Mouse (Mus musculus): Measurements from ENCODE around the gene Vmn2r23. TPM values are rescaled to one million over a fixed set of nuclear protein-coding genes. Genes with fewer than 3 reads are reported as not detected.

The Vmn2r23 gene
- polyA plus RNA-seq, 1 experiment from 2014 or later, result not detected

DNA sequence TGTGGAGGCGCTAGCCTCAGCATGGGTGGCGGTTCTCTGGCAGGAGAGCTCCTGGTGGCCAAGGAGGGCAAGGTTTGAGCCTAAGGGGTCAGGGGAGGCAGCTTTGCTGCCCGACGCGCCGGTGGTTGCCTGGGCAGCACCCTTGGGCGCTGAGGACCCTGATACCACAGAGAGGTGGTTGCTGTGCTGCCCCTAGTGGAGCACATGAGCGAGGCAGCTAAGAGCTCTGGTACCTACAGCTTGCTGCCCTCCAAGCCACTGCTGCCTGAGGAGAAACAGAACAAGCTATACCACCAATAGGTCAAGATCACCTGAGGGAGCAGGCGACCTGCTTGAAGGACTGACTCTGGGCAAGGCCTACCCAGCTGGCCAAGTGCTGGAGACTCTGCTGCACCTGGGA, 91.3 kb downstream of the Vmn2r23 start:
- 42% methylated on average over 9 of the region's 9 CpGs for WGBS
- Histone ChIP-seq H3K4me1 (replicated peaks; ENCODE audit: insufficient read depth, low read length) (no peaks in the 10 kb centered on the region), H3K9me3 (replicated peaks; ENCODE audit: low read length) (no peaks in the 10 kb centered on the region), H3K36me3 (ENCODE audit: insufficient read depth, low read length) (no peaks in the 10 kb centered on the region), H3K4me2 (ENCODE audit: low read length) (no peak overlapping the region), H3K9ac (ENCODE audit: low read depth, low read length) (no peak overlapping the region), H3K27me3 (ENCODE audit: insufficient read depth, low read length) (no peaks in the 10 kb centered on the region), H3K27ac (no peak overlapping the region), H3K4me3 (replicated peaks; ENCODE audit: low read depth, low read length) (no peak overlapping the region)
- TF ChIP-seq CTCF (IDR thresholded peaks at IDR 0.05; ENCODE audit: low read depth), result 0 out of 2 replicates have a peak, but pooled peaks have one; percentile 26
- ATAC-seq (replicated peaks; ENCODE audit: low FRiP score, low read depth), result no peak
- DNase-seq (ENCODE audit: low spot score), result no peak

Other genes with a start within 250 kb of the Vmn2r23 start
- gene Vmn2r21, start 169.3 kb upstream of the Vmn2r23 start, polyA plus RNA-seq (2015; fragmentation: Nextera tagmentation; extraction: Ambion mirVana), result not detected in 2 replicates
- not detected in 2 replicates for gene Vmn2r22, start 51.9 kb upstream of the Vmn2r23 start, polyA plus RNA-seq (2015; fragmentation: Nextera tagmentation; extraction: Ambion mirVana)
- not detected in 2 replicates for gene Vmn2r24, start 76.2 kb downstream of the Vmn2r23 start, polyA plus RNA-seq (2015; fragmentation: Nextera tagmentation; extraction: Ambion mirVana)
- not detected in 2 replicates for gene Vmn2r25, start 150.8 kb downstream of the Vmn2r23 start, polyA plus RNA-seq (2015; fragmentation: Nextera tagmentation; extraction: Ambion mirVana)